Mouse (Mus musculus) liver, adult 2 months (tissue): ENCODE measurements around the gene Gja8.

ENCODE experiments used
- CTCF ChIP-seq: fragments of 200-500 bp; IDR thresholded peaks from 2 replicates; pipeline ENCODE4 v1.5.1; 2011; ENCODE audit warnings: low read depth, low read length, control low read depth
- POLR2A ChIP-seq: fragments of 200-500 bp; IDR thresholded peaks from 2 replicates; pipeline ENCODE4 v1.6.1; 2011; ENCODE audit warnings: low read length, control low read depth; ENCODE audit not compliant: insufficient read depth; ENCODE audit errors: extremely low read depth

DNA sequence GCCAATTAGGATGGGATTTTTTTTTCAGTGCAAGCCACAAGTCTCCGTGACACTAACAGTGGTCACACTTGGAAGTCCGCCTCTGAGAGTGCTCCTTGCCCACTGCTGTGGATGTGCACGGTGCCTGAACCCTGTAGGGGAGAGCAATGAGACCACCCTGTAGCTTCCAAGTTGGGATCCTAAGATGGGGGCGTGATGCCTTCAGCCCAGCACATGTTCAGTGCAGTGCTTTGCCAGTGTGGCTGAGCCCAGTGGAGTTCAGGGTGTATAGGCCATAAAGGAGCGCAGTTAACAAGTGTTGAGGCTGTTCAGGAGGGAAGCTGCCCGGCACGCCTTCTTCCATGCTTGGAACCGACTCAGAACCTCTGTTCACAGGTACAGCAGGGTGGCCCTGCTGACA is 57.3 kb downstream of the Gja8 start:
- no peak for TF ChIP-seq CTCF
- TF ChIP-seq POLR2A: no peak
